Mouse (Mus musculus) midbrain, embryonic 16.5 days (tissue): ENCODE measurements around the gene Cyp46a1. TPM values are rescaled to one million over a fixed set of nuclear protein-coding genes. Genes with fewer than 3 reads are reported as not detected.

Source experiments
- ATAC-seq: fragments of 200-750 bp; cut with Nextera tagmentation; 2 replicates; pipeline ENCODE4 v1.8.0; 2017; ENCODE audit warnings: moderate TSS enrichment
- H3K27ac ChIP-seq: fragments of 300-500 bp; sonication (generic); 2 replicates; pipeline ENCODE4 v1.5.1; 2014; ENCODE audit warnings: mild to moderate bottlenecking, low read length, mixed read lengths
- H3K27me3 ChIP-seq: fragments of 300-500 bp; sonication (generic); 2 replicates; pipeline ENCODE4 v1.6.1; 2014; ENCODE audit warnings: low read depth, low read length, mixed read lengths; ENCODE audit not compliant: control insufficient read depth, insufficient read depth
- H3K36me3 ChIP-seq: fragments of 300-500 bp; sonication (generic); 2 replicates; pipeline ENCODE4 v1.6.1; 2014; ENCODE audit warnings: mild to moderate bottlenecking, low read length, moderate library complexity, mixed read lengths; ENCODE audit not compliant: control insufficient read depth, insufficient read depth
- H3K4me1 ChIP-seq: fragments of 300-500 bp; sonication (generic); 2 replicates; pipeline ENCODE4 v1.6.1; 2014; ENCODE audit warnings: mild to moderate bottlenecking, low read length, mixed read lengths; ENCODE audit not compliant: control insufficient read depth, insufficient read depth
- H3K4me2 ChIP-seq: fragments of 300-500 bp; sonication (generic); 2 replicates; pipeline ENCODE4 v1.6.1; 2014; ENCODE audit warnings: mild to moderate bottlenecking, low read length, mixed read lengths
- H3K4me3 ChIP-seq: fragments of 300-500 bp; sonication (generic); 2 replicates; pipeline ENCODE4 v1.5.1; 2014; ENCODE audit warnings: low read depth, mild to moderate bottlenecking, low read length, moderate library complexity, mixed read lengths
- H3K9ac ChIP-seq: fragments of 300-500 bp; sonication (generic); 2 replicates; pipeline ENCODE4 v1.6.1; 2014; ENCODE audit warnings: low read depth, low read length, mixed read lengths
- H3K9me3 ChIP-seq: fragments of 300-500 bp; sonication (generic); replicated peaks from 2 replicates; pipeline ENCODE4 v1.6.1; 2014; ENCODE audit warnings: mild to moderate bottlenecking, low read length, mixed read lengths; ENCODE audit not compliant: control insufficient read depth, poor library complexity, severe bottlenecking
- WGBS: fragments of 180-500 bp; shearing (Covaris S2); extraction: QIAGEN DNeasy Blood & Tissue Kit; methylation state at CpG from one replicate; pipeline ENCODE4 v1.1.7; 2014; 5-methylcytosine and 5-hydroxymethylcytosine counted together
- polyA plus RNA-seq: library from polyadenylated mRNA; unstranded; fragments of >200 nt; fragmentation: Nextera tagmentation; extraction: Ambion mirVana; gene quantifications from 2 replicates; pipeline ENCODE4 v1.2.1, GENCODE M21; 2015

Gene Cyp46a1
- polyA plus RNA-seq, 1 experiment from 2014 or later: 36.2 TPM

- Histone ChIP-seq H3K9me3 (no peaks in the 10 kb centered on the region), H3K27me3 (no peaks in the 10 kb centered on the region), H3K4me2 (no peak overlapping the region), H3K4me1 (no peaks in the 10 kb centered on the region), H3K9ac (no peak overlapping the region), H3K4me3 (no peak overlapping the region), H3K27ac (no peak overlapping the region), H3K36me3 (no peaks in the 10 kb centered on the region)
- ATAC-seq: no peak
- WGBS: 78% methylated on average over 13 of the region's 13 CpGs
Observed at GRCm38 (mm10) chr12:108378379-108379133, 44.4 kb downstream of the Cyp46a1 start.

- H3K4me2 ChIP-seq: no peak overlapping the region
- H3K4me1 ChIP-seq: 0 out of 2 replicates have a peak, but pooled peaks cover 6% of the 10 kb centered on the region
- 43% methylated on average over 13 of the region's 13 CpGs for WGBS
- no peak for ATAC-seq
- no peak overlapping the region for H3K4me3 ChIP-seq
- no peaks in the 10 kb centered on the region for H3K27me3 ChIP-seq
- no peaks in the 10 kb centered on the region for H3K36me3 ChIP-seq
- H3K27ac ChIP-seq: peak overlapping the region; percentile 22; the same call in 1 of the 2 replicates
- 0 out of 2 replicates have a peak overlapping the region, but pooled peaks have one; percentile 10 for H3K9ac ChIP-seq
- no peaks in the 10 kb centered on the region for H3K9me3 ChIP-seq
Observed at GRCm38 (mm10) chr12:108386476-108387232, 52.5 kb downstream of the Cyp46a1 start.

- H3K27ac ChIP-seq: no peak overlapping the region
- no peaks in the 10 kb centered on the region for H3K27me3 ChIP-seq
- no peaks in the 10 kb centered on the region for H3K36me3 ChIP-seq
- peaks cover 13% of the 10 kb centered on the region for H3K4me1 ChIP-seq
- H3K9ac ChIP-seq: no peak overlapping the region
- ATAC-seq: no peak
- no peaks in the 10 kb centered on the region for H3K9me3 ChIP-seq
- H3K4me3 ChIP-seq: no peak overlapping the region
- no peak overlapping the region for H3K4me2 ChIP-seq
- WGBS: 41% methylated on average over 3 of the region's 3 CpGs
Observed at GRCm38 (mm10) chr12:108389718-108390117, 55.5 kb downstream of the Cyp46a1 start.

GRCm38 (mm10) chr12:108392254-108393044, 58.3 kb downstream of the Cyp46a1 start:
- Histone ChIP-seq H3K27ac (no peak overlapping the region), H3K4me2 (no peak overlapping the region), H3K27me3 (no peaks in the 10 kb centered on the region), H3K9me3 (no peaks in the 10 kb centered on the region), H3K9ac (no peak overlapping the region), H3K4me1 (peaks cover 24% of the 10 kb centered on the region), H3K4me3 (no peak overlapping the region), H3K36me3 (no peaks in the 10 kb centered on the region)
- ATAC-seq: no peak
- WGBS: 70% methylated on average over 12 of the region's 12 CpGs

- Histone ChIP-seq H3K9ac (no peak overlapping the region), H3K4me2 (no peak overlapping the region), H3K27ac (no peak overlapping the region), H3K9me3 (no peaks in the 10 kb centered on the region), H3K4me1 (peaks cover 24% of the 10 kb centered on the region), H3K36me3 (no peaks in the 10 kb centered on the region), H3K27me3 (no peaks in the 10 kb centered on the region), H3K4me3 (no peak overlapping the region)
- ATAC-seq: no peak
- WGBS: 79% methylated on average over 4 of the region's 4 CpGs
Observed at GRCm38 (mm10) chr12:108393082-108393481, 58.9 kb downstream of the Cyp46a1 start.

GRCm38 (mm10) chr12:108393637-108394036, 59.5 kb downstream of the Cyp46a1 start:
- H3K9ac ChIP-seq: no peak overlapping the region
- no peak overlapping the region for H3K27ac ChIP-seq
- H3K9me3 ChIP-seq: no peaks in the 10 kb centered on the region
- no peaks in the 10 kb centered on the region for H3K36me3 ChIP-seq
- WGBS: 75% methylated on average over 4 of the region's 4 CpGs
- H3K4me1 ChIP-seq: peaks cover 24% of the 10 kb centered on the region
- H3K4me3 ChIP-seq: no peak overlapping the region
- ATAC-seq: no peak
- H3K27me3 ChIP-seq: no peaks in the 10 kb centered on the region
- H3K4me2 ChIP-seq: no peak overlapping the region

- no peaks in the 10 kb centered on the region for H3K9me3 ChIP-seq
- peaks cover 24% of the 10 kb centered on the region for H3K4me1 ChIP-seq
- WGBS: 87% methylated on average over 17 of the region's 17 CpGs
- ATAC-seq: no peak
- peak overlapping the region; percentile 77 for H3K27ac ChIP-seq
- no peaks in the 10 kb centered on the region for H3K36me3 ChIP-seq
- H3K27me3 ChIP-seq: no peaks in the 10 kb centered on the region
- H3K4me2 ChIP-seq: no peak overlapping the region
- H3K9ac ChIP-seq: no peak overlapping the region
- H3K4me3 ChIP-seq: no peak overlapping the region
Observed at GRCm38 (mm10) chr12:108394534-108395284, 60.5 kb downstream of the Cyp46a1 start.

- Histone ChIP-seq H3K36me3 (no peaks in the 10 kb centered on the region), H3K27me3 (no peaks in the 10 kb centered on the region), H3K9me3 (no peaks in the 10 kb centered on the region), H3K27ac (peak overlapping the region; percentile 77), H3K4me1 (peaks cover 24% of the 10 kb centered on the region), H3K4me3 (no peak overlapping the region), H3K4me2 (no peak overlapping the region), H3K9ac (no peak overlapping the region)
- 76% methylated on average over 6 of the region's 6 CpGs for WGBS
- no peak for ATAC-seq
Observed at GRCm38 (mm10) chr12:108395285-108395660, 61.1 kb downstream of the Cyp46a1 start.
